Mouse (Mus musculus): ENCODE results near the gene Celsr3.

The Celsr3 gene

DNA sequence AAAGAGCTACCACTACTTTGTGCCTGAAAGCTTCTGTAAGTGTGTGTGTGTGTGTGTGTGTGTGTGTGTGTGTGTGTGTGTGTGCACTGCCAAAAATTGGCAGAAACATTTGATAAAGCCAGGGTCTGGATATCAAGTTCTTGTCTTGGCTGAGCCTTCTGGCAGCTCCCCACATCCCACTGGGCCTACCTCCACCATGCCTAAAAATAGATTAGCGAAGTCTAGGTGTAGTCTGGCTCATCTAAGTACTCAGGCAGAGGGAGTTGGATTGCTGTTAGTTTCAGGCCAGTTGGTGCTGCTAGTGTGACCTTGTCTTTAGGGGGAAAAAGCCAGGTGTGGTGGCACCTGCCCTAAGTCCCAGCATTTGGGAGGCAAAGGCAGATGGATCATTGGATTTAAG, 19.3 kb upstream of the Celsr3 start:
- no peak for DNase-seq (ENCODE audit: low spot score in 2 of 2)

- DNase-seq (ENCODE audit: low spot score in 2 of 2), result no peak
Measured at GRCm38 (mm10) chr9:108807674-108808073, 18.4 kb upstream of the Celsr3 start.

DNA sequence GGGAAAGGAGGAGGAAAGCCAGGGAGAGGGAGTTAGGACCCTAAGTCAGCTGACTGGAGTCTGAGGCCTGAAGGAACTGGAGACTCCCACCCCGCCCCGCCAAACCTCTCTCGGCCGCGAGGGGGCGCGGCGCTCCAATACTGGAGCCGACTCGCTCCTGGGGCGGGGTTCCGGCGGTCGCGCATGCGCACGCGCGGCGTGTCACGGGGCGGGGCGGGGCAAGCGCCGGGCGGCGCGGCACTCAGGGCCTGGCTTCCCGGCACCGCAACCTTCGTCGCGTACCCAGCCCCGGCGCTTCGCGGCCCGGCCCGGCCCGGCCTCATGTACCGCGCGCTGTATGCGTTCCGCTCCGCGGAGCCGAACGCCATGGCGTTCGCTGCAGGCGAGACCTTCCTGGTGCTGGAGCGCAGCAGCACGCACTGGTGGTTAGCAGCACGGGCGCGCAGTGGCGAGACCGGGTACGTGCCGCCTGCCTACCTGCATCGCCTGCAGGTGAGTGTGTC, 17.9 kb upstream of the Celsr3 start, which contains the start of gene Nckipsd:
Gene Nckipsd, plus strand, starts transcription at position 206 of the 503 bp plus-strand sequence.
- peak; percentile 94 for DNase-seq (ENCODE audit: low spot score in 2 of 2)

- DNase-seq (ENCODE audit: low spot score in 2 of 2), result no peak
Measured at GRCm38 (mm10) chr9:108809188-108809587, 16.9 kb upstream of the Celsr3 start.

DNA sequence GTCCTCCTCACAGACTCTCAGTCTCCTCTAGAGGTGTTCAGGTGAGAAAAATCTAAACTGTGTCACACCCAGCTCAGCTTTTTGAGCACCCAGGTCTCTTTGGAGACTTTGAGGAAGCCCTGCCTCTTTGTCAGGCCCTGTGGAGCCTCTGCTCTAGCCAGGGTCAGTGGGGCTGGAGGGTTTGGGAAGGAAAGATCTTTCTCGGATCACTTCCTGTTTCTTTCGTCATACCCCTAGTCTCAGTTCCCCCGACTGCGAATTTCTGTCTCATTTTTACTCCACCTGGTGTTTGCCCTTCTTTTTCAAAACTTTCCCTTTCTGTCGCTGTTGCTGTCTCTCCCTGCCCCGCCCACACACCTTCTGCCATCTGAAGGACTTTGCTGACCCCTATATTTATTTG, 16.4 kb upstream of the Celsr3 start:
- no peak for DNase-seq (ENCODE audit: low spot score in 2 of 2)

- DNase-seq (ENCODE audit: low spot score in 2 of 2), result no peak
Measured at GRCm38 (mm10) chr9:108810516-108810915, 15.6 kb upstream of the Celsr3 start.

GRCm38 (mm10) chr9:108815557-108815956, 10.6 kb upstream of the Celsr3 start:
- DNase-seq (ENCODE audit: low spot score in 2 of 2), result no peak

DNA sequence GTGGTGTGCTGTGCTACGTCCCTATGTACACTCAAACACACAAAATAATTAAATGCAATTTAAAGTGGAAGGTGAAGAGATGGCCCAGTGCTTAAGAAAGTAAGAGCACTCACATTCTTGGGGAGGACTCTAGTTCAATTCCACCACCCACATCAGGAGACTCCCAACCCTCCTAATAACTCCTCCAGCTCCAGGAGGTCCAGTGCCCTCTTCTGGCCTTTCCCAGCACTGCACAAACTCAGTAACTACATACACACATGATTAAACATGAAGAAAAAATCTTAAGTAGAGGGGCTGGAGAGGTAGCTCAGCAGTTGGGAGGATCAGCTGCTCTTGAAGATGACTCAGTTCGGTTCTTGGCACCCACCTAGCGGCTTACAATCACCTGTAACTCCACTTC, 6.6 kb upstream of the Celsr3 start:
- peak; percentile 45 to 60 for DNase-seq (ENCODE audit: low spot score in 2 of 2)

DNA sequence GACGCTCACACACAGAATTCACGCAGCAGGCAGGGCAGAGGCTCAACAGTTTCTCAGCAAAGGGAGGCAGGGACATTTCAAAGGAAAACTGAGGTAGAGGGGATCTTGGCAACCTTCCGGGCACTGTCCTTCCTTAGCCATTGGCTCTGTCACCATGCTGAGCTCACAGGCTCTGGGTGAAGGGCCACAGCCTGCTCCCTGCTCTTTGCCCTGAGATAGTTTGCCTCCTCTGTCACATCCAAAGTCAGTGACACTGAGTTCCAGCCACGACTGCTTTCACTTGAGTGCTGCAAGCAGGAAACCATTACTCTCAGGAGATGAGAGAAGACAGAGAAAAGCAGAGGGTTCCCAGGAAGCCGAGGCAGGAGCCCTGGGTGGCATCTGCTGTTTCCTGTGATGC, 6.0 kb upstream of the Celsr3 start:
- no peak for DNase-seq (ENCODE audit: low spot score in 2 of 2)

DNA sequence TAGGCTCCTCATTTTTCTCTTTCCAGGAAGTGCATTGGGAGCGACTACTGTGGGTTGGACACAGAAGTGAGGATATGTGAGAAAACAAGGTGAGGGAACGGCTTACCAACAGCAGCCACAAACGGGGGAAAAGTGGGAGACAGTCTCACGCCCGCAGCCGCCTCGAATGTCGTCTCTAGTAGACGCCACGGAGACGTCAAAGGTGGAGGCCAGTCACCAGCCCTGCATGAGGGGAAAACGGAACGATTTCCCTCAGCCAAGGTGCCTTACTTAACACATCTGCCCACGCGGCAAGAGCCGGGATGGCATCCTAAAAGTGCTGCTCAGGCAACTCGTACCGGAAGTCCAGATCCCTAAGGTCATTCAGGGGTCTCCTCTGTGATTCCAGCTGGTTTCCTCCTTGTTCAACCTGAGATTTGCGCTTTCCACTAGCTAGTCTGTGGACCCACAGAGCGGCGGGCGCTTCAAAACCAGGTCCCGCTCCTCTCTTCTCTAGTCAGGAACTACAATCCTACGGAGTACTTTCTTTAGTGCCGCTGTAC, 1.9 kb upstream of the Celsr3 start:
- DNase-seq (ENCODE audit: low spot score in 2 of 2), result peak; percentile 40 to 45

DNA sequence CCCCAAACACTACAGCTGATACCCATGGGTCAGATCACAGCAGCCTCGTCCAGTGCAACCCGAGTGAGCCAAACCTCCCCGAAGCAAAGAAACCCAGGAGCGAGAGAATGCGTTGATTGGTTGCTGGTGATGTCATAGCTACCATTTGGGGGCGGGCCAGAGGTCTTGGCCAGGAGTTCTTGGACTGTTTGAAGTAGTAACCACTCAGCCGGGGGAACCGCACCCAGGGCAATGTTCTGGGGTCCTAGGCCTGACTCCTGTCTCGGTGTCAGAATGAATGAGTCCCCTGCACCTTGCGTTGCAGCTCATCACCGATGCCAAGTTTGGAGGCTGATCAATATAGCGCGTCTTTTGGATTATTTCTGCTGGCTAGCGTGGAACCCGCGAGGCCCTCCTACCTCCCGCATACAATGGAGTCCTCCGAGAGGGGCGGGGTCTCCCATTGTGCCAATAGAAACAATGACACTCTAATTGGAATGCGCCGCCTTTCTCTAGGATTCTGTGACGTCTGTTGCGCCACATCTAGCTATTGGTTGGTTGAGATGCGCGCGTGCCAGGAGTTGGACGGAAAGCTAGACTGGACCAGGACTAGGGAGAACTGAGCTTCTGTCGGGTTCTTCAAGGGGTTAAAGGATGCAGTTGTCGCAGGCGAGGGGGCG, 1.2 kb upstream of the Celsr3 start:
- peak; percentile 84 to 92 for DNase-seq (ENCODE audit: low spot score in 2 of 2)

- peak; percentile 68 to 72 for DNase-seq (ENCODE audit: low spot score in 2 of 2)
Measured at GRCm38 (mm10) chr9:108826700-108827340, 700 bp downstream of the Celsr3 start.

DNA sequence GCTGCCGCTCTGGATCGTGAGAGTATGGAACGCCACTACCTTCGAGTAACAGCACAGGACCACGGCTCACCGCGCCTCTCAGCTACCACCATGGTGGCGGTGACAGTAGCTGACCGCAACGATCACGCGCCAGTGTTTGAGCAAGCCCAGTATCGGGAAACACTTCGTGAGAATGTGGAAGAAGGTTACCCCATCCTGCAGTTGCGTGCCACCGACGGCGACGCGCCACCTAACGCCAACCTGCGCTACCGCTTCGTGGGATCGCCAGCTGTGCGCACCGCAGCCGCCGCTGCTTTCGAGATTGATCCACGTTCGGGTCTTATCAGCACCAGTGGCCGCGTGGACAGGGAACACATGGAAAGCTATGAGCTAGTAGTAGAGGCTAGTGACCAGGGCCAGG, 1.3 kb downstream of the Celsr3 start:
- no peak for DNase-seq (ENCODE audit: low spot score in 2 of 2)

- no peak for DNase-seq (ENCODE audit: low spot score in 2 of 2)
Measured at GRCm38 (mm10) chr9:108827906-108828305, 1.8 kb downstream of the Celsr3 start.

- DNase-seq (ENCODE audit: low spot score in 2 of 2), result no peak
Measured at GRCm38 (mm10) chr9:108831637-108832036, 5.5 kb downstream of the Celsr3 start.

DNA sequence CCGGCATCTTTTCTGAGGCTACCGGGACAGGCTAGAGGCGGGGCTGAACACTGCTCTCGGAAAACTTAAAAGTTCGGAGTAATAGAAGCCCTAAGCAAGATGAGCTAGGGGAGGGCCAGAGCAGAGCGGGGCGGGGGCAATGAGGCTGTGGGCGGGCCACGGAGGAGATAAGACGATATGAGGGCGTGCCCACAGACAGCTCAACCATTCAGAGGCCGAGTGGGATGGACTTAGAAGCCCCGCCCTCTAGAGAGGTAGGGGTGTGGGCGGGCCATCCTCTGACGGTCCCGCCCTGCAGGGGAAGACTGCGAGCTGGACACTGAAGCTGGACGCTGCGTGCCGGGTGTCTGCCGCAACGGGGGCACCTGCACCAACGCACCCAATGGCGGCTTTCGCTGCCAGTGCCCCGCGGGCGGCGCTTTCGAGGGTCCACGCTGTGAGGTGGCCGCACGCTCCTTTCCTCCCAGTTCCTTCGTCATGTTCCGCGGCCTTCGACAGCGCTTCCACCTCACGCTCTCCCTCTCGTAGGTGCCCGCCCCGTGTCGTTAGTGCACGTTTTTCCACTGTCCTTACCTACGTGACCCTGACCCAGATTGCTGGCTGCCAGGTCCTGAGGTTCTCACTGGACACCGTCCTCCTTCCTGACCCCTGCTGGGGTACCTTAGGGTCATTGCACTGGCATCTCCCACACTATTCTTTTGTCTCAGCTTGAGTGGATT, 6.4 kb downstream of the Celsr3 start:
- peak; percentile 58 to 68 for DNase-seq (ENCODE audit: low spot score in 2 of 2)

DNA sequence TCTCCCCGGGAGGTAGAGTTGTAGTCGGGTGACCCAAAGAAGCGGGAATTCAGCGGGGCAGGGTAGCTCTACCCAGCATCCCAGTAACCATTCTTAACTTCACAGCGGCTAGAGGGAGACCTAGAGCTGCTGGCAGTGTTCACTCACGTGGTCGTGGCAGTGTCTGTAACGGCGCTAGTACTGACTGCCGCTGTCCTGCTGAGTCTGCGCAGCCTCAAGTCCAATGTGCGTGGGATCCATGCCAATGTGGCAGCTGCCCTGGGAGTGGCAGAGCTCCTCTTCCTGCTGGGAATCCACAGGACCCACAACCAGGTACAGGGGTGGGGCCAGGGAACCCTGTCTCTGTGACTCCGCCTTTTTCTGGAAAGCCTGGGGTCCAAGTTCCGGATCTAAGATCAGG, 16.9 kb downstream of the Celsr3 start:
- DNase-seq (ENCODE audit: low spot score in 2 of 2), result peak; percentile 43 to 71

DNA sequence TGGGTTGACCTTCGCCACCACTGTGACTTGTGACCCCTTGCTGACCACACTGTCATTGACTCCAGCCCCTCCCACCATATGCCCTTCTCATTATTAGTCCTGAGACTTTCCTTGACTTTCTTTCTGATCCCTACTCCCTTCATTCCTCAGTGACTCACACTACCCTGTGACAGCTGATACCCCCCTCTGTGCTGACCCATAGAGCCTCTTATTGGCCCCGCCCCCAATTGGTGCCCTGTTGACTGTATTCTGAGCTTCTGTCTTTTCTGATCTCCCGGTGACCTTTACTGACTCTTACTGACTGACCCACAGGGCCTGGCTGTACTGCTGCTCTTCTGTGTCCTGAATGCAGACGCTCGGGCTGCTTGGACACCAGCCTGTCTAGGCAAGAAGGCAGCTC, 19.3 kb downstream of the Celsr3 start:
- no peak for DNase-seq (ENCODE audit: low spot score in 2 of 2)

DNA sequence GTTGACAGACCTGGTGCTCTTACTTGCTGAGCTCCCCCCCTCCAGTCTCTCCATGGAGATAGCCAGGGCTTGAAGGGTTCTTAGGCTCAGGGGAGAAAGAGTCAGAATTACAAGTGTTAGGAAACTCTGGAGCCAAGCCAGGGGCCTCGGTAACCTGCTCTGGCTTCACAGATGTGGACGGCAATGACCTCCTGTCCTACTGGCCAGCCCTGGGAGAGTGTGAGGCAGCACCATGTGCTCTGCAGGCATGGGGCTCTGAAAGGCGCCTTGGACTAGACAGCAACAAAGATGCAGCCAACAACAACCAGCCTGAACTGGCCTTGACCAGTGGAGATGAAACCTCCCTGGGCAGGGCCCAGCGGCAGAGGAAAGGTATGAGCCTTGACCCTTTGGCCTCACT, 21.3 kb downstream of the Celsr3 start:
- DNase-seq (ENCODE audit: low spot score in 2 of 2), result no peak

DNA sequence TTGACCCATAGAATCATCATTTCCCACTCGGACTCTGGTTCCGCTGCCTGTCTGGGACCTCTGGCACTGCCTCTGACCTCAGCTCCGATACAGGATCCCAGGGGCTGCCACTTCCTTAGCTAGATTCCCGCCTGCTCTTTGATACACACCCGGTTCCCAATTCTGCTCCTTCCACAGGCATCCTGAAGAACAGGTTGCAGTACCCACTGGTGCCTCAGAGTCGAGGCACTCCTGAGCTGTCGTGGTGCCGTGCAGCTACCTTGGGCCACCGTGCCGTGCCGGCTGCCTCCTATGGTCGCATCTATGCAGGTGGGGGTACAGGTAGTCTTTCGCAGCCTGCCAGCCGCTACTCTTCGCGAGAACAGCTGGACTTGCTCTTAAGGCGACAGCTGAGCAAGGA, 22.3 kb downstream of the Celsr3 start:
- DNase-seq (ENCODE audit: low spot score in 2 of 2), result no peak

- DNase-seq (ENCODE audit: low spot score in 2 of 2), result no peak
Measured at GRCm38 (mm10) chr9:108852976-108853375, 26.9 kb downstream of the Celsr3 start, which contains the start of gene Slc26a6. Gene Slc26a6 (plus strand): TSS chr9:108853283.

DNA sequence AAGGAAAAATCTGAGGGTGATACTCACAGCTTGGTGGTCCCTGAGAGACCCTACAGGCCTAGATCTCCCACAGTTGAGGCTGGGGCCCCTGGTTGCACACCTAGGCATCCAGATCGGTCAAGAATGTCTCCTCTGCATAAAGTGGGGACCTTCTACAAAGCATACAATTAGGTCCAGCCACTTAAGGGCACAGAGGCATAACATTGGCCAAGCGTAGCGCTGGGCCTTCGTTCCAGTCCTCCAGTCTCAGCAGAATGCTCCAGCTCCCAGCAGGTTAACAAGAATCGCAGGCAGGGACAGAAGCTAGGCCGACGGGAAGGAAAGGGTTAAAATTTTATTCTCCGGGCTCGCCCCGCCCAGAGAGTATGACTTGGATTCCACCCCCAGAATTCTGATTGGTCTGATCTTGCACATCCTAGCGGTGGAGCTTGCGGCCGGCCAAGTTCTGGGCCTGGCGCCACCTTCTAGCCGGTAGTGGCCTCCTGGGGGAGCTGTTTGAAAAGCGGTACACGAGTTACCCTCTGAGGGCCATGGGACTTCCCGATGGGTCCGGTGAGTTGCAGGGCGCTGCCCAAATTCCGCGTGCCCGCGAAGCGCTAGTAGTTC, 27.6 kb downstream of the Celsr3 start:
- DNase-seq (ENCODE audit: low spot score in 2 of 2), result peak; percentile 91 to 95

All from frontal cortex, postnatal 36 days (tissue).